In genomic region chr6:120674121-120674520, GRCm38 (mm10) we compare ENCODE assay signal across 8 mouse cellular contexts. TPM values are rescaled to one million over a fixed set of nuclear protein-coding genes. Genes with fewer than 3 reads are reported as not detected.
A peak's percentile ranks its signal among the peaks of the same experiment; 100 is the strongest.
DNase-seq lines count a peak whose midpoint lies in the region; ATAC-seq and TF ChIP-seq lines count a peak whose summit lies in the region.
"Had no signal": no experiment of that assay in that cellular context is flagged by ENCODE, and none has a peak within 500 bp of the region (broad histone marks: within the 10 kb centered on the region; RNA-seq: fewer than 3 reads in every experiment).

No protein-coding gene starts in this region.

- no peak overlapping the region for H3K9ac ChIP-seq in hindbrain, embryonic 11.5 days (ENCODE audit: low read depth, low read length)
- H3K9ac ChIP-seq: embryonic facial prominence, embryonic 15.5 days had no signal

- H3K9me3 ChIP-seq in hindbrain, embryonic 11.5 days (ENCODE audit: control insufficient read depth, low read length): no peaks in the 10 kb centered on the region
- H3K9me3 ChIP-seq: embryonic facial prominence, embryonic 15.5 days had no signal

- ATAC-seq in hindbrain, embryonic 11.5 days (ENCODE audit: low FRiP score): no peak

- no peak overlapping the region for H3K27ac ChIP-seq in hindbrain, embryonic 11.5 days (ENCODE audit: low read depth, low read length)
- H3K27ac ChIP-seq: embryonic facial prominence, embryonic 15.5 days had no signal

- no peaks in the 10 kb centered on the region for H3K27me3 ChIP-seq in hindbrain, embryonic 11.5 days (ENCODE audit: control insufficient read depth, insufficient read depth, low read length)
- H3K27me3 ChIP-seq: embryonic facial prominence, embryonic 15.5 days had no signal

- DNase-seq in 3T3-L1 (ENCODE audit: low read depth, low spot score) (peak; percentile 36), 416B (ENCODE audit: low read depth) (peak; percentile 31)
- peak; percentile 15 for DNase-seq in c-Kit-positive CD71-positive TER-119-negative erythroid progenitor cells, embryonic 14.5 days (ENCODE audit: low read depth)
- DNase-seq in lung, adult 2 months: no peak
- DNase-seq in thymus, postnatal 4 days: peak; percentile 64
- no peak for DNase-seq in hindbrain, embryonic 11.5 days (ENCODE audit: low spot score)
- no peak for DNase-seq in ovary, postnatal 10 days (ENCODE audit: low spot score)

- no peaks in the 10 kb centered on the region for H3K36me3 ChIP-seq in hindbrain, embryonic 11.5 days (ENCODE audit: control insufficient read depth, insufficient read depth, low read length)
- H3K36me3 ChIP-seq: embryonic facial prominence, embryonic 15.5 days had no signal

- H3K4me2 ChIP-seq in hindbrain, embryonic 11.5 days (replicated peaks; ENCODE audit: low read depth, low read length): no peak overlapping the region
- H3K4me2 ChIP-seq: embryonic facial prominence, embryonic 15.5 days had no signal

- no peak for TF ChIP-seq POLR2A in lung, adult 2 months (IDR thresholded peaks at IDR 0.05; ENCODE audit: borderline replicate concordance, extremely low read depth, low read depth, low read length)

- 31% methylated on average over 5 of the region's 5 CpGs for WGBS in lung, adult 2 months
- 75% methylated on average over 5 of the region's 5 CpGs for WGBS in hindbrain, embryonic 11.5 days

- H3K4me3 ChIP-seq in lung, adult 2 months (replicated peaks; ENCODE audit: extremely low read depth, low read depth, low read length): no peak overlapping the region
- no peak overlapping the region for H3K4me3 ChIP-seq in hindbrain, embryonic 11.5 days (ENCODE audit: low read depth, low read length)
- H3K4me3 ChIP-seq: embryonic facial prominence, embryonic 15.5 days had no signal

- TF ChIP-seq CTCF in lung, adult 2 months (IDR thresholded peaks at IDR 0.05; ENCODE audit: insufficient read depth, low read length): peak; percentile 69

- H3K4me1 ChIP-seq in lung, adult 2 months (ENCODE audit: control insufficient read depth, insufficient read depth, low read length): no peaks in the 10 kb centered on the region; the same call in none of the 2 replicates
- no peaks in the 10 kb centered on the region for H3K4me1 ChIP-seq in hindbrain, embryonic 11.5 days (replicated peaks; ENCODE audit: control insufficient read depth, insufficient read depth, low read length)
- H3K4me1 ChIP-seq: embryonic facial prominence, embryonic 15.5 days had no signal

RNA-seq across cellular contexts. Expression of gene Cecr2, which starts 8.0 kb away (rescaled TPM):
- polyA plus RNA-seq in lung, adult 2 months (2012; rRNA removed): 6.4 and 8.3 TPM in 2 replicates
- polyA plus RNA-seq in hindbrain, embryonic 11.5 days (2014; fragmentation: Nextera tagmentation; extraction: Ambion mirVana): 18.8 and 27.7 TPM in 2 replicates

Comparison
In these comparisons a context has a peak if more than half of its experiments do, and no peak if none do; other contexts are left out.
1. DNase-seq: peak in 3T3-L1 (single experiment), 416B (single experiment), c-Kit-positive CD71-positive TER-119-negative erythroid progenitor cells, embryonic 14.5 days (single experiment) and thymus, postnatal 4 days (single experiment); none in lung, adult 2 months (single experiment), hindbrain, embryonic 11.5 days (single experiment) and ovary, postnatal 10 days (single experiment).